Mouse (Mus musculus) brain, embryonic 18.5 days (tissue): ENCODE measurements at regions not wholly inside any gene's neighbourhood (a gene's known extent, or its start where the extent isn't known, plus 50 kb on each side); places are given as distances from the start of the nearest gene placed in this dataset.
"Not testable (repeated sequence)": the region's sequence is repeated elsewhere in the genome, so short reads cannot be mapped to it uniquely, and the experiment has no call there.

ENCODE experiments used
- DNase-seq: peaks from one replicate; pipeline ENCODE4 v3.0.0-alpha.2; 2012; ENCODE audit warnings: low read depth, low spot score

DNA sequence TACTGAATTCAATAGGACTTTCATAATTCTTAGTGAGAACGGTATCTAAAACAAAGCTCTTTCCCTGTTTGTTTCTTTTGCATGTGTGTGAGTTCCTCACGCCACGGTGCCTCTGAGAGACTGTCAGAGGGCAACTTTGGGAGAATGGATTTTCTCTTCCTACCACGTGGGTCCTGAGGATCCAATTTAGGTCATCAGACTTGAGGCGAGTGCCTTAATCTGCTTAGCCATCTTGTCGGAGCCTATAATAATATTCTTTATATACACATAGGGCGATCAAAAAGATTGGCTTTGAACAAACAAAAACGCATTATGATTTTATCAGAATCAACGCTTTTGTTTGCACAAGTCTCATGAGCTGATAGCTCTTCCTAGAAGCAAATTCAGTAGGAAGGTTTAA, 119.6 kb downstream of the Enc1 start:
- DNase-seq: no peak

DNA sequence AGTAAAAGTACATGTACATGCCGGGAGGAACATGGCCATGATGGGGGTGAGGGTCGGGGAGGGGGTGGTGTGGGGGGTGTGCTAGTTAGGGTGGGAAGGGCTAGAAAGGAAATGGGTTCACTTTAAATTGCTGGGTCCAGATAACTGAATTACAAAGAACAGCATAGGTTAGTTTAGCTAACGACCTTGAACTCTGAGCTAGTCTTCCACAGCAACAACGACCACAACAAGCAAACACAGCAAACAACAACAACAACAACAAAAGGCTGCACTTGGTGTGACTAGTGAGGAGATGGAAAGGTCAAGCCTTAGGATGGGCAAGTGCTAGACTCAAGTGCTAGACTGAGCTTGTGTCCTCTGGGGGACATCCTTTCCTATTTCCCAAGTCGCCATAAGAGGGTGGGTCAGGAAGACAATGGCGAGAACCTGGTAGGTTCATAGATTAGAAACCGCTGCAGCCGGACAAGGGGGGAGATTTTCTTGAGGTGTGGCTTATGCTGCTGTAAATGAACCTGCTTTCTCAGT, 117.9 kb downstream of the Enc1 start:
- DNase-seq: no peak

DNA sequence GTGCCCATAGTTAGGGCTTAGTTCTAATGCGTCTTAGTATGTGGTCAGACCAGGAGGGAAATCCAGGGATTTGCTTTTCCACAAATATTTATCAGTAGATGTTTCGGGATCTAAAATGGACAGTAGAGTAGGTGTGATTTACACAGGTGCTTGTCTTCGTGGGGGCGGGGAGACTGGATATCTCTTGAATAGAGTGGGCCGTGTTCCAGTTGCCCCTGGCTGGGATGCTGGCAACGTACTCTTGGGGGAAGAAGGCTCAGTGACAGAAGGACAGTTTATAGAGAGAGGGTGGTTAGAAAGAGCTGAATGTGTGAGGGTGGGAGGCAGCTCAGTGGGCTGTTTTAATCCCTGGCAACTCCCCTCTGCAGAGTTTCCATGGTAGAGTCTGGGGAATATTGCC, 117.4 kb downstream of the Enc1 start:
- DNase-seq: no peak

DNA sequence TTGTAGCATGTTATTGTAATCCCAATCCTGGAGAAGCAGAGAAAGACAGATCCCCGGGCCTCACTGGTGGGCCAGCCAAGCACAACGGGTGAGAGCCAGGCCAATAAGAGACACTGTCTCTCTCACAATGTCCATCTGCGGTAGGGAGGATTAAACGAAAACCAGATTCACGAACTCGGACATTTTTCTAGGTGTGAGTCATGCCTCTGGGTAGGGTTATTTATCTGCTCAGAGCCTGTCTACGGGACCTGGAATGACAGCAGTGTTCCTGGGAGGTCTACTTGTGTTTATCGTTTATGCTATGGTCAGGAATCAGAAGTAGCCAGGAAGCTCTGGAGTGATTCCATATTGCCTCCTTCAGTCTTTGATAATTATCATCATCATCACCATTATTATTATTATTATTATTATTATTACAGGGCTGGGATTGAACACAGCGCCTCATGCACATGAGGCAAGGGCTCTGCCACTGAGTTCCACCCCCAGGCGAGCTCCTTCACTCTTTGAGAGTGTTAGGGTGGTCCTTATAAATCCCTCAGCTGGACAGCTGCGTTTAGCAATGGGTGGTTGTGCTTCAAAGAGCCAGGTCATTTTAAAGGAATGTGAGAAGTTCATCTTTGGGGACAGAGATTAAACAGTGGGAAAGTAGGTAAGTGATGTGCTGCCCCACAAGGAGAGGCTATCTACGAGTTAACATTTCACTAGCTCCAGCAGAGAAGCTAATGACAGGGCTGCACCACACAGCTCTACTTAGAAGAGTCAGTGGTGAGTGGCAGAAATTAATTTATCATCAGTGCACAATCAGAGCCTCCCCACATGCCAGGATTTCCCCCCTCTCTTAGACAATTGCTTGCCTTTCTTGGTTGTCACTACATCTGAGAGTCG, 116.3 kb downstream of the Enc1 start:
- DNase-seq: no peak

DNA sequence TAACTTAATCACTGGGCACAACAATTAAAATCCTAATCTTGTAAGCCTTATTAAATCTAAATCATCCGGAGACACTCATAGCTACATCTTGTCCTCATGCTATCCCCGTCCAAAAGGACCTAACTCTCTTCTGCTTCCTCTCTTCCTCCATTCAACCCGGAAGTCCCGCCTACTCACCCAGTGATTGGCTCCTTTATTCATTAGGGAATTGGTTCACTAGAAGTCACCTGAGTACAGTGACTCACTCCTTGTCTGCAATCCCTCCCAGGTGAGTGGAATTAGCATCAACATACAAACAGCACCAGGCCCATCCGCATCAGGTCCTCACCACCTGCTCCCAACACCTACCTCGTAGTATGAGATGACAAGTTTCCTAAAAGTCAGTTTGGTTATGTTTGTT, 114.5 kb downstream of the Enc1 start:
- DNase-seq: not testable (repeated sequence)

DNA sequence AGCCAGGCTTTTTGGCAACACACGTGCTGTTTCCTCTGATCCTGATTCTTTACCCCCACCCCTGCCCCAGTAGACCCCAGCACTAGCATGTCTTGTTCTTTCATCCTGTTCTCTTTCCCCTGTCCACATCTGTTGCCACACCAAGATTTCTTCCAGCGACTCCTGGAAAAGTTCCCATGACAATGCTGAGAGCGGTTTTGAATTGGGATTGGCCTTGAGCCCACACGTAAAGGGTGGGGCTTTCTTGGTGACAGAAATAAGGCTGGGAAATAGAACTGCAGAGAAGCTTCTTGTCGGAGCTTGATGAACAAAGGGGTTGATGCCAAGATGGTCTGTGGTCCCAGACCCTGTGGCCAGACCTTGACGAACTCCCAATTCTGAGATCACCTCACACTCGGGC, 106.8 kb downstream of the Enc1 start:
- no peak for DNase-seq

DNA sequence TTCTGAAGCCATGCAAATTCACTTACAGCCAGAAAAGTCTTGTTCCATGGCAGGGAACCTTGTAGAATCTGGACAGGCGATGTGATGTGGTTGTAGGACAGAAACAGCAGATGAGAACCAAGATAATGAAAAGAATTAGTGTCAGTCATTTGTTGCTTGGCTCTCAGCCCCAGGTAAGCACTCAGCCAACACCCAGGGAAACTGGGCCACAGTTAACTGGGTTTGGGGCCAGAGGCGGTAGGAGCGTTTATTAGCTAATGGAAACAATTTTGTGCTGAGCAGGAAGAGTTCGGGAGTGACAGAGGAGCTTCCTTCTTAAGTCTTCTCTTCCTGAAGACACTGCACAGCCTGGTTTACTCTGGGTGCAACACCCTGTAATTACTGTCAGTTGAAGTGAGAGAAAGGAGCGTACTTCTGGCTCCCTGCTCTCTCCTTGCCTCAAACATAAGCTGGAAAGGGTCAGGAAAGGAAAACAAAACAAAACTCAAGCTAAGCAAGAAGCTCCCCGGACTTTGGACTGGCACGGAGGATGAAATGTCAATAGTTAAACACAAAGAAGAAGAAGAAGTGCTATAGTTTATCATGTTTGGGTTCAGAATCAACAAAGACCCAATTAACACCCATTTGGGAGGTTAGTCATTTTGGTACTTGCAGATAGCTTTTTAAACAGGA, 100.4 kb downstream of the Enc1 start:
- no peak for DNase-seq

DNA sequence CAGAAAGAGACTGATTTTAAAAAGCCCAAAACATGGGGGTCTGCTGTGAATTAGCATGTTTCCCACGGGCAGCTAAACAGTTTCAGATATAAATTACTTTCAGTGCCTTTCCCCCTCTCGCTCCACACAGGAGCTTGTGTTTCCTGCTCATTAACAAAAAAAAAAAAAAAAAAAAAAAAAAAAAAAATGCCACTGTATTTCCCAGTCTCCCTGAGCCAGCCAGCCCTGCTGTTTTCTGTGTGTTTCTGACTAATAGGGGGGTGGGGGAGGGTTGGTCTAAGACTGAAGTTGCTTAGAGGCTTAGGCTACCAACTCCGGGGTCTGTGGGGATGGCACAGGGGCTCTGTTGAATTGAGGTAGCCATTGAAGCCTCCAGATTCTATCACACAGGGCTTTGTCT, 97.0 kb downstream of the Enc1 start:
- DNase-seq: no peak

DNA sequence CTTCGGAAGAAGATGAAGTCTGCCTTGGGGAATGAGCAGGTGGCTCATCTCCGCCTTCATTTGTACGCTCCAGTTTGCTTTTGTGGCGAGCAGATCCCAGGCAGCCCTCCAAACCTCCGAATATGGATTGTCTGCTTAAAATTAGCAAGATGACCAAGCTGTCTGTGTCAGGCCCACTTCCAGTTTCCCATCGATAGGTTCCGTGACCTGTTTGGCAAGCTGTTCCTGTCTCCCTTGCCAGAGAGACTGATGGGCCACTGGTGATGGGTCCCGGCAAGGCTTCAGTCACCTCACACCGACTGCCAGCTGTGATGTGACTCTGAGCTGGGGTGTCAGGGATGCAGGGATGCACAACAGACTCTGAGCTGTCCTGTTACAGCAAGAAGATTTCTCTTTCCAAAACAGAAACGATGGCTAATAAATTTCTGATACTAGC, 96.4 kb downstream of the Enc1 start:
- DNase-seq: no peak

DNA sequence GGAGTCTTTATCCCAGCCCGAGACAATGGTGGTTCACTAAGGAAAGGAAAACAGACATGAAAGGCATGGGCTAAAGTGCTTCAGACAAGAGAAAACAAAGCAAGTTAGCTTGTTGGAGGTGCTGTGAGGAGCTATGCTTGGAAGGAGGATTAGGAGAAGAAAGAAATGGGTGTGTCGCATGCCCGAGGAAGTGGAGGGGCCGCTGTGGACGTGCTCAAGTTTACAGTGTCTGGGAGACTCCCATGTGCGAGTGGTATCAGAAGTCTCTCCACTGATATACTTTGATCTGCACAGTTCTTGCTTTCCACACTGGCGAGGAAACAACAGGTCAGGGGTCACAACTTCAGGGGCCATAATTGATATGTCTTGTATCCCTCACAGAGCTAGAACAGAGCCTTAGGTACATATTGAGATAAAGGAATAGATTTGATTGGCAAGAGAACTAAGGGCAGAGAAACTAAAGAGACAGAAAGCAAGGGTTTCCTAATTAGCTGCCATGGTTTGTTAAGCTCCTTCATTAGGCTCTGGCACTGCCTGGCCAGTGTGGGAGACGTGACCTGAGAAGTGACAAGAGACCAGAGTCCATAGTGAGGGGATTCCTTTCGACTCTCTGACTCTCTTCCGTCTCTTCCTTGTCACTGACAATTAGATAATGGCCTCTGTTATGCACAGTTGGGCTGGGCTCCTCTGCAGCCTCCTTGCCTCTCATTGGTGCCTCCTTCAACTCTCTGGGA, 93.1 kb downstream of the Enc1 start:
- no peak for DNase-seq

DNA sequence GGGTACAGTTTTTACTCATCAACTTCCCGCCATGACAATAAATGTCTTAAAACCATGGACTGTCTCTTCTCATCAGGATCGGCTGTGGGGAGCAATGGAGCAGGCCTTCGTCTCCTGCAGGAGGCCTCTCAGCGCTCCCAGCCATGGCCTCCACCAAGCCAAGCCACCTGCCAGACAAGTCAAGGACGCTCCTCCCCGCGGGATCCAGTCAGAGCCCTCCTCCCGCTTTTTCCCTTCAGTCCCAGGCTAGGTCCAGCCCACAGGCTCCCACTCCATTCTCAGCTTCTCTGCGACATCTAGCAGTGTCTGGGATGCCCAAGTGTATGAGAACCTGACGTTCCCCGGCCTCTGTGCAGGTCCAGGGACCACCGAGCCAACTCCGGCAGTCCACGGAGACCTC, 90.2 kb downstream of the Enc1 start:
- no peak for DNase-seq

DNA sequence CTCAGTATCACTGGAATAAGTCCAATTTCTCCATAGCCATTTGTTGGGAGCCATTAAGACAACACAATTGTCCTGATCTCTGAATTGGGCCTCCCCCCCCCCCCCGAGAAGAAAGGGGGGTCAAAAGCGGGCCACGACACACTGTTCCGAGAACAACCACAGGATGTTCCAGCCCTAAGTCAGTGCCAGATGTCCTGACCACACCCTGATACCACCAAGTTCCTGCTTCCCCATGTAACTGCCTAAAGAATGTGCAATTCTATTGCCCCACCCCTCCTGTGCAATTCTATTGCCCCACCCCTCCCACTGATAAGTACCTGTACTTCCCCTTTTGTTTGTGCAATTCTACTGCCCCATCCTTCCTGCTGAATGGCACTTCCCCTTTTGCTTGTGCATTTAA, 80.4 kb downstream of the Enc1 start:
- DNase-seq: not testable (repeated sequence)

DNA sequence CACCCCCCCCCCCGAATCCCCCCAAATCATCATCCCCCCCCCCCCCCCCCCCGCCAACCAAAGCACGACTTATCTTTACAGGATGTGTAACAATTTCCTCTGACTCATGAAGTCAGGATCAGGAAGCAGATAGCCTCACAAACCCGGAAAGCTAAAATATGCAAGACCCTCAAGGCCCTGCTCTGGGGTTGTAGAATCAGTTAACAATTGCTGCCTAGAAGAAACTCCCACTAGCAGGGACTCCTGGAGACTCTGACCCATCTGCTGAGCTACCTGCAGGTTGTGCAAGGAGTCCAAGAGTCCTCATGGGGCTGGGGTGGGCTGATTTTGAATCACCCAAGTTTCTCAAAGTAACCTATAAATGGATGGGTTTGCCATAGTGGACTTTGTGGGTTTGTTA, 79.9 kb downstream of the Enc1 start:
- no peak for DNase-seq

DNA sequence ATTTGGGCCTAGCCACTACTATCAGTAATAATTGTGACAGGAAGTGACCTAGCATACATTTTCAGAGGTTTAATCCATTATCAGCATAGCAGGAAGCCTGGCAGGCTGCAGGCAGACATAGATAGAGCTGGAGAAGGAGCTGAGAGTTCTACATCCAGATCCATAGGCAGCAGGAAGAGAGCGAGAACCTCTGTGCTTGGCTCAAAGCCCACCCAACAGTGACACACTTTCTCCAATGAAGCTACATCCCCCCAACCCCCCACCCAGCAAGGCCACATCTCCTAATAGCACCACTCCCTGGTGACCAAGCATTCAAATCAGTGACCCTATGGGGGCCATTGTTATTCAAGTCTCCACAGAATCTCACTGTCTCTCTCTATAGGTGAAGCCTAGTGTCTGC, 79.4 kb downstream of the Enc1 start:
- DNase-seq: no peak

DNA sequence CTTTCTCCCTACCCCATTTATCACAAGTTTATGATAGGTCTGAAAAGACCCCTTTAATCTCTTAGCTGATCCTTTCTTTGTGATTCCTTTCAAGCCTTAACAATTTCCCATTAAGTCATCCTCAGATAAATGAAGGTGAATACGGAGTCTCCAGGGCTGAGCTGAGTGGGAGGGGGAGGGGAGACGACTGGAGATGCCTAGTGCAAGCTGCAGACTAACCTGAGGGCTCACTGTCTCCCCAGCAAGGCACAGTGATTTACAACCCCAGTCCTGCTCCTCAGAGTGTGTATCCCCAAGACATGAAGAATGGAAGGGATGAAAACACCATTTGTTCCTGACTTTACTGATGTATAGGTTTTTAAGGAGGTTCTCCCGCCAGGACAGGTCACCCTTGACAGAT, 76.7 kb downstream of the Enc1 start:
- DNase-seq: no peak

DNA sequence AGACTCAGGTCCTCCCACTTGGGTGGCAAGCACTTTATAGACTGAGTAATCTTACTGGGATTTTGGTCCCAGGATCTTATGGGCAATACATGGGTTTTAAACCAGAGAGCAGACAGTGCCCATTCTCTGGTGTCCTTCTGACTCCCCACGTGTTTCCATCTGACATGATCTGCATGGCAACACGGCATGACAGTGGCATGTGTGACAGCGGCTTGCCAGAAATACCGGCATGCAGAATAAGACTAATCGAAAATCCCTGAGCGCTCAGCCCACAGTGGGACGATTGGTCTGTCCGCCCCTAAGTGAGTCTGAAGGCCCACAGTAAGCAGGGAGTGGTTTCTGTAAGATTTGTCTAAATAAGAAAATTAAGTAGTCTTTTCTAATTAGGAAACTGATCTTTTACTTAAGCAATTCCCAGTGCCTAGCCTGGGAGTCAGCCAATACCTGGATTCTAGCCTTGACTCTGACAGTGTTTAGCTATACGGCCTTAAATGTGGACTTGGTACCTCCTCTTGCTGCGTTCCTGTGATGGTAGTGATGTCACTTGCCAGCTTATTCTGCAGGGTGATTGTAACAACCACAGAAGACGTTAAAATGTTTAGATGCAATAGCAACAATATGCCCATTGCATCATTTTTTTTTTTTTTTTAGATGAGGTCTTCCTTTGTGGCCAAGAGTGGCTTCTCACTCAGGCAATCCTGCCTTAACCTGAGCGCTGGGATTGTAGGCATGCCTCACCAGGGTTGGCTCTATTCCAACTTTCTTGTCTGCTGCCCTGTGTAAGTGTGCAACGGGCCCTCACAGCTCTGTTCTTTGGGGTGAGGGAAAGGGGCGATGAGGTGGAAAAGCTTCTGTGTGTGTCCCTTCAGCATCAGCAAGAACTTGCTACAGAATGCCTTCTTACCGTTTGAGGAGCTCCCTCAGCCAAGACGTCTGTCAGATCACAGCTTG, 71.8 kb downstream of the Enc1 start:
- DNase-seq: no peak

DNA sequence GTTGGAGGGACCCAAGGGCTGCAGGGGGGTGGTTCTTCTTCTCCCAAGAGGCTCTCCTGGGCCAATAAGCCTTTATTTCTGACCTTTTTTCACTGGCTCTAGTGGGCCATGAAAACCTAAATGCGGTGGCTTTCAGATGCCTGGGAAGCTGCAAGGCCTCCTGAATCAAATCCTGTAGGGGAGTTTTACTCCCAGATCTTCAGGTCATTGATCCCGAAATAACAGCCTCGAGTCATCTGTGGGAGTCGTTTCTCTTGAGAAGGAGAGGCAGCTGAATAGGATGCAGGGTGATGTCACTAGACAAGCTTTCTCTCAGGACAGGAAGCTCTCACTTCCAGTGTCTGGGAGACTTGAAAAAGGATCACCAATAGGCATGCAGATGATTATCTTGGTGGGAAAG, 70.4 kb downstream of the Enc1 start:
- DNase-seq: no peak

DNA sequence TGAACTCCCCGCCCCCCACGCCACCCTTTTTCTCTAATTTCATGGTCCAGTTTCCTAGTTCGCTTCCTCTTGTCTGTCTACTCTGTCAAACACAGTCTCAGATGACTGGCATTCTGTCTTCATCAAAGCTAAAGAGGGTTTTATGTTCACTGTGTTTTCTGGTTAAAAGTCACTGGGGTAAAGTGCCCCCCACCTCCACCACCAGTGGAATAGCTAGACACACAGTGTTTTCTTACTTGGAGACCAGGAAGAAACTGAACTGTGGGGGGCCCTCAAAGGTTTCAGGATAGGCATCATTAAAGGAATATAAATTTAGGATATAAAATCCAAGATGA, 69.9 kb downstream of the Enc1 start:
- DNase-seq: no peak

DNA sequence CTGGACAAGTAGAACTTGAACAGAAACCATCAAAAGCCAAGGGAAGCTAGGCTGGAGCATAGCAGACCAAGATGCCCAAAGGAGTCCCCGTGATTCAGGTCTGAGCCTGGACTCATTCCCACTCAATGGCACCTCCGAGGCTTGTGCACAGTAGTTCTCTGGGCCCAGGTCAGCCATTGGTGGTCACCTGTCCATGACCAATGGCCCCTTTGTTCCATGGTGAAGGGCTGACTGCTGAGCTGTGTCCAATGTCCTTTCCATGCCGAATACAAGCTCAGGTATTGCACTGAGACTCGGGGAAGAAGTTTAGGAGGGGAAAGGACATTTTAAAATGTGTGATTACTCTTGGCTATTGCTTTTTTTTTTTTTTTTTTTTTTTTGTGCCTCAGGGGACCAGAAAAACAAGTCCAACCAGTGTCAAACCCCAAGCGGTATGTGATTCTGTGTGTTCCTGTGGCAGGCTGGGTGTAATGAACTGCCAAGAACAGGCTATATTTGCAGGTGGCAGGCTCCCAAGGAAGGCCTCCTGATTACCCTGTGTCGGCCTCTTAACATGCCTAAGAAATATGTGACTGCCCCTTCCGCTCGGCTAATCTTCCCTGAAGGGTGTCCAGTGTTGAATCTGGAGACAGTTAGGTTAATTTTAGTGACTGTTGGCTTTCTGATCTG, 69.4 kb downstream of the Enc1 start:
- no peak for DNase-seq

DNA sequence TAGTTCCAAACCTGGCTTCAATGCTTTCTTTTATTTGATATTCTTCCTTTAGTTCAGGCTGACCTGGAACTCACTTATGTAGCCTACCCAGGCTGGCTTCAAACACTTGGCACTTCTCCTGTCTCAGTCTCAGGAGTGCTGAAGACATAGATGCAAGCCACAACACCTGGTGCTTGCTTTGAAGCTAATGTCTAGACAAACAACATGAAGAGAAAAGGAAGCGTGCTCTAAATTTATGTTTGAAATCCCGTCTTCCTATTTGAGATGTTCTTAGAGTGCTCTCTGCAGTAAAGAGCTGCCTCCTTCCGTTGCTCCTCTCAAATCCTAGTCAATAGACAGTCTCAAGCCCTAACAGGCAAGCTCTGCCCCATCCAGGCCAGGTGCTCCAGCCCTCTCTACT, 68.5 kb downstream of the Enc1 start:
- DNase-seq: no peak

DNA sequence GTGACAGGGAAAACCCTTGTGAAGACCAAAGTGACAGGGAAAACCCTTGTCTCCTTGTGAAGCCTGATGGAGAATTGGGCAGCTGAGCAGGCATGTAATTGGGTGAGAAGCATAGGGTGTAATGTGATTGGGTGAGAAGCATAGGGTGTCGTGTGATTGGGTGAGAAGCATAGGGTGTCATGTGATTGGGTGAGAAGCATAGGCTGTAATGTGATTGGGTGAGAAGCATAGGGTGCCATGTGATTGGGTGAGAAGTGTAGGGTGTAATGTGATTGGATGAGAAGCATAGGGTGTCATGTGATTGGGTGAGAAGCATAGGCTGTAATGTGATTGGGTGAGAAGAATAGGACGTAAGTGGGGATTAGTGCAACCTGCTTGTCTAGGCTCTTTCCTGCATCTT, 67.5 kb downstream of the Enc1 start:
- DNase-seq: no peak
